Mouse (Mus musculus): Measurements from ENCODE around the gene Tjp1.

- no peak for TF ChIP-seq POLR2A (IDR thresholded peaks at IDR 0.05; ENCODE audit: extremely low read depth, insufficient read depth, low read length)
- no peak for TF ChIP-seq CTCF (IDR thresholded peaks at IDR 0.05; ENCODE audit: low read depth, low read length)
Measured at GRCm38 (mm10) chr7:65450158-65450557, 77.4 kb downstream of the Tjp1 start.

Measured in liver, adult 2 months (tissue).